Mouse (Mus musculus) testis, postnatal 10 days (tissue): ENCODE data around the gene Gm31571.
"Not testable (repeated sequence)": the region's sequence is repeated elsewhere in the genome, so short reads cannot be mapped to it uniquely, and the experiment has no call there.

Experiments used
- DNase-seq: peaks from one replicate; pipeline ENCODE4 v3.0.0; 2021; ENCODE audit warnings: low spot score

The Gm31571 gene

GRCm38 (mm10) chrY:22051253-22051652 is at the start of gene Gm31571:
Gene Gm31571, minus strand, starts transcription at chrY:22051353.
- DNase-seq, result not testable (repeated sequence)
